Comparison of ENCODE assay signal across 8 mouse cellular contexts in the genomic region with DNA sequence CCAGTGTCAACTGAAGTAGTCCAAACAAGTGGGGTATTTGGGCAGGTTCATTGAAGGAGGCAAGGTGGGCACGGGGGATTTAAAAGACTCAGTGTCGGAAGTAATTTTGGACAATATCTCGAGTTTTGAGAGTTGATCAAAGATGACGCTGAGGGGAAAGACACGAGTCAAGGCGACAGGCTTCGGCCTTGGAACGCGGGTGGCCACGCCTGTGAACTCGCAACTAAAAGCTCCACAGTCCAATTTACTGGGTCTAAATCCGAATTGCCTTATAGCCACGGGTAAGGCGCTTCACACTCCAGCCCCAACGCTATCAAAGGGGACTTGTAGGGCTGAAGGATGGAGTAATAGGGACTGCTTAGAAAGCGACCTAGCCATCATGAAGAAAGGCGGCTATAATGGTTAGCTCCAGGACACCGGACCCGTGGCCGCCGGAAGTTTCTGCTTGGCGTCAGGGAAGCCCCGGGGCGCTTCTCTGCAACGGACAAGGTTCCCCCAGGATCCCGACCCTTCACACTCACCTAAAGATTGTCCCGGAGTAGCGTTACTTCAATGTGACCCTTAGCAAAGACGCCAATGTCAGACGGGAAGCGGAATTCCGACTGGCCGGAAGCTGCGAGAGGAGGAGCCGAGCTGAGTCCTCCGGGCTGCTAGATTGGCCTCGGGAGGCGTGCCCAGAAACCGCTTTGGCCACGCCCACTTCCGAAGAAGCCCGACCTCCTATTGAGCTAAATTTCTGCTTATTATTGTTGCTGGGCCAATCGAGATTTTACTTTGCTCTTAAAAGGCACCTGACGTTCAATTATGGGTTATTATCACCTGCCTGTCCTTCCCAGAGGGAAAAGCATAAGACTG. TPM values are rescaled to one million over a fixed set of nuclear protein-coding genes. Genes with fewer than 3 reads are reported as not detected.
DNase-seq lines count a peak whose midpoint lies in the region; ATAC-seq and TF ChIP-seq lines count a peak whose summit lies in the region.

A gene (minus strand): TSS at position 622 of the 855 bp plus-strand sequence.

- ATAC-seq in forebrain, postnatal 0 days = peak; percentile 97
- ATAC-seq in lung, embryonic 16.5 days (ENCODE audit: low read depth) = peak; percentile 96

- peak within 1 kb of the TSS; percentile 65 for H3K27ac ChIP-seq in cerebellum, adult 2 months (ENCODE audit: insufficient read depth, low read length)
- H3K27ac ChIP-seq in forebrain, postnatal 0 days (ENCODE audit: low read depth, low read length) = peak within 1 kb of the TSS; percentile 43; the same call in 1 of the 2 replicates
- 0 out of 2 replicates have a peak within 1 kb of the TSS, but pooled peaks have one; percentile 20 for H3K27ac ChIP-seq in lung, embryonic 16.5 days (ENCODE audit: low read length)

- WGBS in cerebellum, adult 2 months = 1% methylated on average over 44 of the region's 44 CpGs
- 2% methylated on average over 44 of the region's 44 CpGs for WGBS in forebrain, postnatal 0 days
- 1% methylated on average over 44 of the region's 44 CpGs for WGBS in lung, embryonic 16.5 days

- H3K4me1 ChIP-seq in cerebellum, adult 2 months (ENCODE audit: control insufficient read depth, insufficient read depth, low read length) = peaks cover 3% of the 10 kb centered on the region; the same call in 1 of the 2 replicates
- no peaks in the 10 kb centered on the region for H3K4me1 ChIP-seq in forebrain, postnatal 0 days (ENCODE audit: insufficient read depth)
- H3K4me1 ChIP-seq in lung, embryonic 16.5 days (replicated peaks; ENCODE audit: control insufficient read depth, insufficient read depth, low read length) = peaks cover 9% of the 10 kb centered on the region

- H3K27me3 ChIP-seq in cerebellum, adult 2 months (ENCODE audit: control insufficient read depth, insufficient read depth, low read length) = no peaks in the 10 kb centered on the region
- H3K27me3 ChIP-seq in forebrain, postnatal 0 days (ENCODE audit: insufficient read depth, low read length) = no peaks in the 10 kb centered on the region; the same call in 1 of the 2 replicates
- H3K27me3 ChIP-seq in lung, embryonic 16.5 days (ENCODE audit: control insufficient read depth, insufficient read depth, low read depth, low read length) = no peaks in the 10 kb centered on the region

- peak; percentile 68; the same call in 1 of the 2 replicates for TF ChIP-seq POLR2A in cerebellum, adult 2 months (IDR thresholded peaks at IDR 0.05; ENCODE audit: borderline replicate concordance, insufficient read depth, low read length)

- H3K9ac ChIP-seq in forebrain, postnatal 0 days = peak within 1 kb of the TSS; percentile 77
- peak within 1 kb of the TSS; percentile 85 for H3K9ac ChIP-seq in lung, embryonic 16.5 days (ENCODE audit: low read length)

- no peak for TF ChIP-seq CTCF in cerebellum, adult 2 months (IDR thresholded peaks at IDR 0.05; ENCODE audit: borderline replicate concordance, insufficient read depth, low read depth, low read length)
- no peak for TF ChIP-seq CTCF in forebrain, postnatal 0 days (IDR thresholded peaks at IDR 0.05; ENCODE audit: low read depth)

- H3K36me3 ChIP-seq in forebrain, postnatal 0 days (ENCODE audit: insufficient read depth) = peaks cover 21% of the 10 kb centered on the region
- H3K36me3 ChIP-seq in lung, embryonic 16.5 days (ENCODE audit: control insufficient read depth, insufficient read depth, low read length) = peaks cover 25% of the 10 kb centered on the region

- H3K9me3 ChIP-seq in forebrain, postnatal 0 days (ENCODE audit: low read length) = no peaks in the 10 kb centered on the region
- H3K9me3 ChIP-seq in lung, embryonic 16.5 days (ENCODE audit: control insufficient read depth, low read length) = no peaks in the 10 kb centered on the region

- peak; percentile 85 for DNase-seq in MEL-GATA-1-ER (ENCODE audit: extremely low read depth, low read depth)
- DNase-seq in cerebellum, adult 2 months = peak; percentile 85 to 88
- DNase-seq in forebrain, postnatal 0 days = peak; percentile 96
- peak; percentile 91 for DNase-seq in heart, postnatal 4 days
- DNase-seq in layer of hippocampus, adult 9-10 months (ENCODE audit: low spot score) = peak; percentile 70
- DNase-seq in ovary, postnatal 10 days (ENCODE audit: low spot score) = peak; percentile 49
- DNase-seq in thymus, postnatal 10 days (ENCODE audit: low spot score in 2 of 2) = peak; percentile 75 to 84

- peak within 1 kb of the TSS; percentile 77 for H3K4me2 ChIP-seq in forebrain, postnatal 0 days (ENCODE audit: low read depth)
- H3K4me2 ChIP-seq in lung, embryonic 16.5 days (ENCODE audit: low read depth, low read length) = peak within 1 kb of the TSS; percentile 86

- H3K4me3 ChIP-seq in cerebellum, adult 2 months (replicated peaks; ENCODE audit: insufficient read depth, low read depth, low read length) = peak within 1 kb of the TSS; percentile 98
- H3K4me3 ChIP-seq in forebrain, postnatal 0 days (ENCODE audit: low read depth, low read length) = peak within 1 kb of the TSS; percentile 77
- H3K4me3 ChIP-seq in lung, embryonic 16.5 days (ENCODE audit: low read length) = peak within 1 kb of the TSS; percentile 79

RNA-seq across cellular contexts. Expression of the gene that starts here (rescaled TPM):
- polyA plus RNA-seq in cerebellum, adult 2 months (2012; rRNA removed) = 1,224 and 1,255 TPM in 2 replicates
- total RNA-seq in forebrain, postnatal 0 days (2014; rRNA removed) = 292 and 602 TPM in 2 replicates
- polyA plus RNA-seq in forebrain, postnatal 0 days (2015; fragmentation: Nextera tagmentation; extraction: Ambion mirVana) = 1,225 and 1,355 TPM in 2 replicates
- total RNA-seq in heart, postnatal 4 days (2021) = 1,000 to 10,000 TPM; 2,883 to 3,014 TPM
- 902 and 945 TPM in 2 replicates for polyA plus RNA-seq in lung, embryonic 16.5 days (2015; fragmentation: Nextera tagmentation; extraction: Ambion mirVana)

Comparison
In these comparisons a context has a peak if more than half of its experiments do, and no peak if none do; other contexts are left out.
1. Peak in every context shown above with its lines: DNase-seq, ATAC-seq, H3K4me3 ChIP-seq and H3K27ac ChIP-seq.